Mouse (Mus musculus) bone marrow, adult 2 months (tissue): Measurements from ENCODE around the gene Gm17660.

Experiments used
- CTCF ChIP-seq: fragments of 200-500 bp; IDR thresholded peaks from 2 replicates; pipeline ENCODE4 v1.5.1; 2011; ENCODE audit warnings: low read length, control low read depth; ENCODE audit not compliant: control insufficient read depth, insufficient read depth
- POLR2A ChIP-seq: fragments of 200-500 bp; IDR thresholded peaks from 2 replicates; pipeline ENCODE4 v1.6.1; 2011; ENCODE audit warnings: low read depth, mild to moderate bottlenecking, control low read depth, low read length, borderline replicate concordance; ENCODE audit not compliant: control insufficient read depth

GRCm38 (mm10) chr5:104115890-104116289 is 38.5 kb upstream of the Gm17660 start:
- TF ChIP-seq POLR2A (no peak), CTCF (no peak)
